Mouse (Mus musculus): ENCODE measurements at regions not wholly inside any gene's neighbourhood (a gene's known extent, or its start where the extent isn't known, plus 50 kb on each side); places are given as distances from the start of the nearest gene placed in this dataset.

DNA sequence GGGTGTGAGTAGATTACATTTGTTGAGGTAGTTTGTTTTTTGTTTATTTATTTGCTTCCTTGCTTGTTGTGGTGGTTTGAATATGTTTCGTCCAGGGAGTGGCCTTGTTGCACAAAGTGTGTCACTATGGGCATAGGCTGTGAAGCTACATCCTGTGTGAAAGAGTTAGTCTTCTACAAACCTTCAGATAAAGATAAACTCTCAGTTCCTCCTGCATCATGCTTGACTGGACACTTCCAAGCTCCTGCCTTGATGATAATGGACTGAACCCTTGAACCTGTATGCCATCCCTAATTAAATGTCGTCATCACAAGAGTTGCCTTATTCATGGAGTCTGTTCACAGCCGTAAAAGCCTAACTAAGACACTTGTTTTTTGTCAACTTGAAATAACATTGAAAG lies 418.9 kb upstream of the Mef2c start:
- Histone ChIP-seq H3K9ac (no peak overlapping the region), H3K4me2 (ENCODE audit: low read depth) (no peak overlapping the region), H3K27ac (ENCODE audit: low read depth, low read length) (no peak overlapping the region), H3K9me3 (ENCODE audit: low read length) (no peaks in the 10 kb centered on the region), H3K4me1 (ENCODE audit: insufficient read depth) (no peaks in the 10 kb centered on the region), H3K4me3 (ENCODE audit: low read depth, low read length) (no peak overlapping the region), H3K27me3 (ENCODE audit: insufficient read depth, low read length) (no peaks in the 10 kb centered on the region), H3K36me3 (ENCODE audit: insufficient read depth) (no peaks in the 10 kb centered on the region)
- 73% methylated on average over 3 of the region's 3 CpGs for WGBS
- TF ChIP-seq CTCF (IDR thresholded peaks at IDR 0.05; ENCODE audit: low read depth), result no peak
- DNase-seq (no peak), ATAC-seq (no peak)

DNA sequence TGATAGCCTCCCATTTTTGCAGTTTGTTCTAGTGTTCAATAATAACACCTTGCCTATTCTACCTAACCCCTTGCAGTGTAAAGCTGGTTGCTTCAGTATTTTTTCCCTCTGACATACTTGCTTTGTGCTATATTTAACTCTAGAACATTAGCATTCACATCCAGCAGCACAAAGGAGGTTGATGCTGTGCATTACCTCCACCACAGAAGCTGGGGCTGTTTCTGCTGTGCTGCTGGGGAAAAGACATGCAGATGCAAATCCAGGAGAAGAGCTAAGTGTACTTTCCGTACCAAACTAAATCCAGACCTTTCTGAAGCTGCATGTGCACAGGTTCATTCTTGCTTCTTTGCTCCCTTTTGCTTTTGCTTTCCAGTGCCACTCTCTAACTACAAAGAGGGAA lies 403.9 kb upstream of the Mef2c start:
- H3K27me3 ChIP-seq (ENCODE audit: insufficient read depth, low read length), result no peaks in the 10 kb centered on the region
- H3K27ac ChIP-seq (ENCODE audit: low read depth, low read length), result no peak overlapping the region
- no peak for DNase-seq
- TF ChIP-seq CTCF (IDR thresholded peaks at IDR 0.05; ENCODE audit: low read depth), result no peak
- H3K4me3 ChIP-seq (ENCODE audit: low read depth, low read length), result no peak overlapping the region
- H3K4me1 ChIP-seq (ENCODE audit: insufficient read depth), result no peaks in the 10 kb centered on the region
- H3K4me2 ChIP-seq (ENCODE audit: low read depth), result no peak overlapping the region
- no peaks in the 10 kb centered on the region for H3K9me3 ChIP-seq (ENCODE audit: low read length)
- ATAC-seq, result peak; percentile 47; the same call in 1 of the 2 replicates
- H3K9ac ChIP-seq, result no peak overlapping the region
- WGBS, result 58% methylated on average over 1 of the region's 1 CpGs
- no peaks in the 10 kb centered on the region for H3K36me3 ChIP-seq (ENCODE audit: insufficient read depth)

DNA sequence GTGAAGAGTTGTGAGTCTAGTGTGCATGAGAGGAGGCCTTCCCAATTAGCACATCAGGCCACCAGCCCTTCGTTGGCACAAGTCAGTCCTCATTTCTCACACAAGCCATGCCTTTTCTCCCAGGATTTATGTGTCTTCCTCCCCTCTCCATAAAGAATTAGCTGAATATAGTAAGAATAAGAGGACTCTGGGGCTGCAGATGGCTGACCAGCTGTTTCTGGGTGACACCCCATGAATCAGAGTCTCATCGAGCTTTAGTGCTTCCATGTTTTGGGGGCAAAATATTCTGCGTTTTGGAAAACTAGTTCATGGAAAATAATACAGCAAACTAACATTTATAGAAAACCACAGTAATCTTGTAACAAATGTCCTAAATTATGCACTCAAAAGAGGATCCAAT lies 393.2 kb upstream of the Mef2c start:
- no peak for TF ChIP-seq CTCF (IDR thresholded peaks at IDR 0.05; ENCODE audit: low read depth)

DNA sequence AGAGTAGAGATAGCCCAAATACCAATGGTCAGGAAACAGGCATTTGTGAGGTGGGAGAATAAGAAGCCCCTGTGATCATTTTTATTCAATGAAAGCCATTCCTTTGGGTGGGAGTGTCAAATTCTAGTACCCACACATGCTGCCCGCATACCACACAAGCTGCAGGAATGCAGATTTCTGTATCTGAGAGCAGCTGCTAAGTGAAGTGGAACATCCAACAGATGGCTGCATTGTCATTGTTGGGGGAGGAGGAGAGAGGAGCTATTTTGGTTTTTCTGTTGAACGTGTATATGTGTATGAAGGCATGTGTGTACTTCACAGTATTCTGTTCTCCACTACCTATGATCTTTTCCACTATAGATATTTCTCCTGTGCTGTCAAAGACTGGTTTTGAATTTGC lies 392.3 kb upstream of the Mef2c start:
- WGBS, result 16% methylated on average over 2 of the region's 2 CpGs
- Histone ChIP-seq H3K36me3 (ENCODE audit: insufficient read depth) (no peaks in the 10 kb centered on the region), H3K9me3 (ENCODE audit: low read length) (no peaks in the 10 kb centered on the region), H3K27me3 (ENCODE audit: insufficient read depth, low read length) (no peaks in the 10 kb centered on the region), H3K27ac (ENCODE audit: low read depth, low read length) (no peak overlapping the region; the same call in 1 of the 2 replicates), H3K9ac (no peak overlapping the region), H3K4me2 (ENCODE audit: low read depth) (no peak overlapping the region), H3K4me1 (ENCODE audit: insufficient read depth) (no peaks in the 10 kb centered on the region), H3K4me3 (ENCODE audit: low read depth, low read length) (no peak overlapping the region)
- ATAC-seq (peak; percentile 60), DNase-seq (peak; percentile 44)
- TF ChIP-seq CTCF (IDR thresholded peaks at IDR 0.05; ENCODE audit: low read depth), result no peak

More for the DNA sequence above, 393.2 kb upstream of the Mef2c start:
- Histone ChIP-seq H3K27ac (ENCODE audit: low read depth, low read length) (no peak overlapping the region), H3K4me2 (ENCODE audit: low read depth) (no peak overlapping the region), H3K4me1 (ENCODE audit: insufficient read depth) (no peaks in the 10 kb centered on the region), H3K9ac (no peak overlapping the region), H3K27me3 (ENCODE audit: insufficient read depth, low read length) (no peaks in the 10 kb centered on the region), H3K4me3 (ENCODE audit: low read depth, low read length) (no peak overlapping the region), H3K36me3 (ENCODE audit: insufficient read depth) (no peaks in the 10 kb centered on the region), H3K9me3 (ENCODE audit: low read length) (no peaks in the 10 kb centered on the region)
- DNase-seq (no peak), ATAC-seq (no peak)
- WGBS, result 55% methylated on average over 3 of the region's 3 CpGs

DNA sequence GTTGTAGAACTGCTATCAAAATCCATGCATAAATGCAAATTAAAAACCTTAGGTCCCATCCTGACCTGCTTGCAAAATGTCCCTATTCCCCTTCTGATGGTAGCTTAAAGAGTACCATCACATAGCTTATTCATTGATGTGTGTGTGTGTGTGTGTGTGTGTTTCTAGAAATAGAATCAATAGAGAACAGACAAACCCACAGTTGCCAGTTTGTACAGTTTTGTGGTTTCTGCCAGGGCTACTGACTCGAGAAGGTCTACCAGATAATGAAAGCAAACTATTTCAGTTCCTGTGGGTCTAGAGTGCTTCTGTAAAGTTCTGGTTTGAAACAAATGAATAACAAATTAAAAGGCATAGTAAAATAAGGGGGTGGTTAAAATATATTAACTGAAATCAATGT lies 391.5 kb upstream of the Mef2c start:
- H3K4me1 ChIP-seq (ENCODE audit: insufficient read depth), result no peaks in the 10 kb centered on the region
- H3K9me3 ChIP-seq (ENCODE audit: low read length), result no peaks in the 10 kb centered on the region
- H3K27ac ChIP-seq (ENCODE audit: low read depth, low read length), result no peak overlapping the region
- ATAC-seq, result no peak
- no peak overlapping the region for H3K4me2 ChIP-seq (ENCODE audit: low read depth)
- H3K9ac ChIP-seq, result no peak overlapping the region
- no peaks in the 10 kb centered on the region for H3K27me3 ChIP-seq (ENCODE audit: insufficient read depth, low read length)
- 55% methylated on average over 1 of the region's 1 CpGs for WGBS
- H3K36me3 ChIP-seq (ENCODE audit: insufficient read depth), result no peaks in the 10 kb centered on the region
- H3K4me3 ChIP-seq (ENCODE audit: low read depth, low read length), result no peak overlapping the region
- TF ChIP-seq CTCF (IDR thresholded peaks at IDR 0.05; ENCODE audit: low read depth), result no peak
- DNase-seq, result no peak

DNA sequence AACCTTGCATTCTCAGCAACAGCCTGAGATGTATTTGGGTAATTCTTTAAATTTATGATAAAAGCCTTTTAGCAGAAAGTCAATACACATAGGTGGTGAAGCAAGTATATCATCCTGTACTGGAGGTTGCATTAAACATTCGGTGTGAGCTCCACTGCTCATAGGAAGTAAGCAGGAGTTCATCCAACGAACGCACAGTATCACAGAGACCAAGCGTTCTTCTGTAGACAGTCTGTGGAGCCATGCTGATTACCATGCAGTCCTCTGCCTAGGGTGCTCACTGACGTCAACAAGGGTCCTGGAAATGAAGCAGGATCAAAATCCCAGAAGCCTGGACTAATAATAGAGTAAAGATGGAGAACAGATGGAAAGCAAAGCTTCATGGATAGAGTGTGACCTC lies 391.1 kb upstream of the Mef2c start:
- no peak for TF ChIP-seq CTCF (IDR thresholded peaks at IDR 0.05; ENCODE audit: low read depth)
- Histone ChIP-seq H3K27ac (ENCODE audit: low read depth, low read length) (no peak overlapping the region), H3K4me3 (ENCODE audit: low read depth, low read length) (no peak overlapping the region), H3K4me1 (ENCODE audit: insufficient read depth) (no peaks in the 10 kb centered on the region), H3K4me2 (ENCODE audit: low read depth) (no peak overlapping the region), H3K27me3 (ENCODE audit: insufficient read depth, low read length) (no peaks in the 10 kb centered on the region), H3K9me3 (ENCODE audit: low read length) (no peaks in the 10 kb centered on the region), H3K36me3 (ENCODE audit: insufficient read depth) (no peaks in the 10 kb centered on the region), H3K9ac (no peak overlapping the region)
- DNase-seq, result no peak
- WGBS, result 70% methylated on average over 5 of the region's 5 CpGs
- ATAC-seq, result no peak

DNA sequence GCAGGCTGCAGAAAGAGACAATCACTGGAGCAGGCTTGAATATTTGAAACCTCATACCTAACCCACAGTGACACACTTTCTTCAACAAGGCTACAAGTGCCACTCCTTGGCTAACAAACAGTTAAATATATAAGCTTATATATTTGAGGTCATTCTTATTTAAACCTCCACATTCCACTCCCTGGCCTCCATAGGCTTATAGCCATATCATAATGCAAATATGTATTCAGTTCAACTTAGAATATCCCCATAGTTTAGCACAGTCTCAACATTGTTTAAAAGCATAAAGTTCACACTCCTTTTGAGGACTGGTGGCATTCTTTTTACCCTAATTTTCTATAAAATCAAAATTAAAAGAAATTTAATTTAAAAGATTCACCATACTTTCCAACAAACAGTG lies 390.0 kb upstream of the Mef2c start:
- no peaks in the 10 kb centered on the region for H3K4me1 ChIP-seq (ENCODE audit: insufficient read depth)
- no peak for DNase-seq
- ATAC-seq, result no peak
- H3K27ac ChIP-seq (ENCODE audit: low read depth, low read length), result no peak overlapping the region
- H3K36me3 ChIP-seq (ENCODE audit: insufficient read depth), result no peaks in the 10 kb centered on the region
- H3K27me3 ChIP-seq (ENCODE audit: insufficient read depth, low read length), result no peaks in the 10 kb centered on the region
- H3K4me2 ChIP-seq (ENCODE audit: low read depth), result no peak overlapping the region
- no peak overlapping the region for H3K9ac ChIP-seq
- no peak for TF ChIP-seq CTCF (IDR thresholded peaks at IDR 0.05; ENCODE audit: low read depth)
- no peak overlapping the region for H3K4me3 ChIP-seq (ENCODE audit: low read depth, low read length)
- H3K9me3 ChIP-seq (ENCODE audit: low read length), result no peaks in the 10 kb centered on the region

DNA sequence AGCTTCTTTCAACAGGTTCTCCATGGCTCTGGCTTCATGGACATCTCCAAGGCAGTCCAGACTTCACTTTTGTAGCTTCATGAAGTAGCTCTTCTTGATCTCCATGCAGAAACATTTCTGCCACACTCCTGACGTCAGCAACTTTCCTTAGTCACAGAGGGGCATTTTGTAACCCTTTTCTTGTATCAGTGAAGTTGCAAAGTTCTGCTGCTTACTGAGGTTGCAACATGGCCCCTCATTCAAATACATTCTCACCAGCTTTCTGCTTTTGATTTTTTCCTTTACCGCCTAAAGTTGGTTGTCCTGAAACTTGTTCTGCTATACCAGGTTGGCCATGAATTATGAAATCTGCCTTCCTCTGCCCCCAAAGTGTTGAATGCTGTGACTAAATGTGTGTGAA lies 389.4 kb upstream of the Mef2c start:
- no peaks in the 10 kb centered on the region for H3K9me3 ChIP-seq (ENCODE audit: low read length)
- WGBS, result 84% methylated on average over 2 of the region's 2 CpGs
- H3K4me1 ChIP-seq (ENCODE audit: insufficient read depth), result no peaks in the 10 kb centered on the region
- H3K4me2 ChIP-seq (ENCODE audit: low read depth), result no peak overlapping the region
- no peak for TF ChIP-seq CTCF (IDR thresholded peaks at IDR 0.05; ENCODE audit: low read depth)
- H3K36me3 ChIP-seq (ENCODE audit: insufficient read depth), result no peaks in the 10 kb centered on the region
- ATAC-seq, result no peak
- DNase-seq, result no peak
- no peak overlapping the region for H3K4me3 ChIP-seq (ENCODE audit: low read depth, low read length)
- no peaks in the 10 kb centered on the region for H3K27me3 ChIP-seq (ENCODE audit: insufficient read depth, low read length)
- no peak overlapping the region for H3K9ac ChIP-seq
- H3K27ac ChIP-seq (ENCODE audit: low read depth, low read length), result no peak overlapping the region

All from forebrain, postnatal 0 days (tissue).